Mouse (Mus musculus) midbrain, embryonic 16.5 days (tissue): ENCODE measurements around the gene Plpp3. TPM values are rescaled to one million over a fixed set of nuclear protein-coding genes. Genes with fewer than 3 reads are reported as not detected.

Experiments
- ATAC-seq: fragments of 200-750 bp; cut with Nextera tagmentation; 2 replicates; pipeline ENCODE4 v1.8.0; 2017; ENCODE audit warnings: moderate TSS enrichment
- H3K27ac ChIP-seq: fragments of 300-500 bp; sonication (generic); 2 replicates; pipeline ENCODE4 v1.5.1; 2014; ENCODE audit warnings: mild to moderate bottlenecking, low read length, mixed read lengths
- H3K27me3 ChIP-seq: fragments of 300-500 bp; sonication (generic); 2 replicates; pipeline ENCODE4 v1.6.1; 2014; ENCODE audit warnings: low read depth, low read length, mixed read lengths; ENCODE audit not compliant: control insufficient read depth, insufficient read depth
- H3K36me3 ChIP-seq: fragments of 300-500 bp; sonication (generic); 2 replicates; pipeline ENCODE4 v1.6.1; 2014; ENCODE audit warnings: mild to moderate bottlenecking, low read length, moderate library complexity, mixed read lengths; ENCODE audit not compliant: control insufficient read depth, insufficient read depth
- H3K4me1 ChIP-seq: fragments of 300-500 bp; sonication (generic); 2 replicates; pipeline ENCODE4 v1.6.1; 2014; ENCODE audit warnings: mild to moderate bottlenecking, low read length, mixed read lengths; ENCODE audit not compliant: control insufficient read depth, insufficient read depth
- H3K4me2 ChIP-seq: fragments of 300-500 bp; sonication (generic); 2 replicates; pipeline ENCODE4 v1.6.1; 2014; ENCODE audit warnings: mild to moderate bottlenecking, low read length, mixed read lengths
- H3K4me3 ChIP-seq: fragments of 300-500 bp; sonication (generic); 2 replicates; pipeline ENCODE4 v1.5.1; 2014; ENCODE audit warnings: low read depth, mild to moderate bottlenecking, low read length, moderate library complexity, mixed read lengths
- H3K9ac ChIP-seq: fragments of 300-500 bp; sonication (generic); 2 replicates; pipeline ENCODE4 v1.6.1; 2014; ENCODE audit warnings: low read depth, low read length, mixed read lengths
- H3K9me3 ChIP-seq: fragments of 300-500 bp; sonication (generic); replicated peaks from 2 replicates; pipeline ENCODE4 v1.6.1; 2014; ENCODE audit warnings: mild to moderate bottlenecking, low read length, mixed read lengths; ENCODE audit not compliant: control insufficient read depth, poor library complexity, severe bottlenecking
- WGBS: fragments of 180-500 bp; shearing (Covaris S2); extraction: QIAGEN DNeasy Blood & Tissue Kit; methylation state at CpG from one replicate; pipeline ENCODE4 v1.1.7; 2014; 5-methylcytosine and 5-hydroxymethylcytosine counted together
- polyA plus RNA-seq: library from polyadenylated mRNA; unstranded; fragments of >200 nt; fragmentation: Nextera tagmentation; extraction: Ambion mirVana; gene quantifications from 2 replicates; pipeline ENCODE4 v1.2.1, GENCODE M21; 2015

Gene Plpp3
- polyA plus RNA-seq, 1 experiment from 2014 or later, result 102 TPM

- ATAC-seq, result no peak
- WGBS, result 81% methylated on average over 3 of the region's 3 CpGs
These were observed 43.7 kb upstream of the Plpp3 start for GRCm38 (mm10) chr4:105113468-105113867.

GRCm38 (mm10) chr4:105121081-105121480, 36.1 kb upstream of the Plpp3 start:
- no peaks in the 10 kb centered on the region for H3K9me3 ChIP-seq
- no peak overlapping the region for H3K9ac ChIP-seq
- H3K27ac ChIP-seq, result no peak overlapping the region
- WGBS, result 53% methylated on average over 6 of the region's 6 CpGs
- no peaks in the 10 kb centered on the region for H3K27me3 ChIP-seq
- H3K36me3 ChIP-seq, result no peaks in the 10 kb centered on the region
- H3K4me3 ChIP-seq, result no peak overlapping the region
- H3K4me2 ChIP-seq, result no peak overlapping the region
- no peak for ATAC-seq
- no peaks in the 10 kb centered on the region for H3K4me1 ChIP-seq

More at GRCm38 (mm10) chr4:105113468-105113867, 43.7 kb upstream of the Plpp3 start:
- Histone ChIP-seq H3K36me3 (no peaks in the 10 kb centered on the region), H3K4me2 (no peak overlapping the region), H3K9ac (no peak overlapping the region), H3K27ac (no peak overlapping the region), H3K27me3 (no peaks in the 10 kb centered on the region), H3K4me1 (peaks cover 9% of the 10 kb centered on the region; the same call in 1 of the 2 replicates), H3K4me3 (no peak overlapping the region), H3K9me3 (no peaks in the 10 kb centered on the region)

- 43% methylated on average over 7 of the region's 8 CpGs for WGBS
- no peak overlapping the region for H3K27ac ChIP-seq
- no peak for ATAC-seq
- H3K36me3 ChIP-seq, result no peaks in the 10 kb centered on the region
- no peaks in the 10 kb centered on the region for H3K9me3 ChIP-seq
- H3K27me3 ChIP-seq, result no peaks in the 10 kb centered on the region
- H3K4me3 ChIP-seq, result no peak overlapping the region
- no peak overlapping the region for H3K4me2 ChIP-seq
- H3K9ac ChIP-seq, result no peak overlapping the region
- H3K4me1 ChIP-seq, result no peaks in the 10 kb centered on the region
These were observed 34.7 kb upstream of the Plpp3 start for GRCm38 (mm10) chr4:105122429-105122828.

- Histone ChIP-seq H3K9ac (no peak overlapping the region), H3K4me1 (no peaks in the 10 kb centered on the region), H3K36me3 (no peaks in the 10 kb centered on the region), H3K27ac (no peak overlapping the region), H3K27me3 (no peaks in the 10 kb centered on the region), H3K4me2 (no peak overlapping the region), H3K9me3 (no peaks in the 10 kb centered on the region), H3K4me3 (no peak overlapping the region)
- ATAC-seq, result no peak
- WGBS, result 74% methylated on average over 7 of the region's 7 CpGs
These were observed 27.9 kb upstream of the Plpp3 start for GRCm38 (mm10) chr4:105129212-105129611.

GRCm38 (mm10) chr4:105131756-105132314, 25.3 kb upstream of the Plpp3 start:
- no peak overlapping the region for H3K9ac ChIP-seq
- no peaks in the 10 kb centered on the region for H3K27me3 ChIP-seq
- H3K4me3 ChIP-seq, result no peak overlapping the region
- H3K9me3 ChIP-seq, result no peaks in the 10 kb centered on the region
- H3K27ac ChIP-seq, result no peak overlapping the region
- ATAC-seq, result no peak
- no peaks in the 10 kb centered on the region for H3K4me1 ChIP-seq
- H3K36me3 ChIP-seq, result no peaks in the 10 kb centered on the region
- H3K4me2 ChIP-seq, result no peak overlapping the region
- WGBS, result 73% methylated on average over 9 of the region's 9 CpGs

- no peaks in the 10 kb centered on the region for H3K27me3 ChIP-seq
- 88% methylated on average over 4 of the region's 4 CpGs for WGBS
- no peak overlapping the region for H3K27ac ChIP-seq
- H3K4me2 ChIP-seq, result no peak overlapping the region
- H3K4me1 ChIP-seq, result no peaks in the 10 kb centered on the region
- H3K4me3 ChIP-seq, result no peak overlapping the region
- ATAC-seq, result no peak
- H3K9ac ChIP-seq, result no peak overlapping the region
- no peaks in the 10 kb centered on the region for H3K9me3 ChIP-seq
- no peaks in the 10 kb centered on the region for H3K36me3 ChIP-seq
These were observed 23.6 kb upstream of the Plpp3 start for GRCm38 (mm10) chr4:105133350-105134050.

- no peak for ATAC-seq
- Histone ChIP-seq H3K9me3 (0 out of 2 replicates have a peak, but pooled peaks cover 2% of the 10 kb centered on the region), H3K36me3 (no peaks in the 10 kb centered on the region)
These were observed 7.7 kb upstream of the Plpp3 start for GRCm38 (mm10) chr4:105149492-105149891.

GRCm38 (mm10) chr4:105151911-105152690, 5.0 kb upstream of the Plpp3 start:
- H3K4me1 ChIP-seq, result peaks cover 2% of the 10 kb centered on the region; the same call in 1 of the 2 replicates
- H3K27ac ChIP-seq, result no peak overlapping the region
- no peaks in the 10 kb centered on the region for H3K27me3 ChIP-seq
- no peak overlapping the region for H3K4me2 ChIP-seq
- no peak overlapping the region for H3K4me3 ChIP-seq
- no peaks in the 10 kb centered on the region for H3K36me3 ChIP-seq
- no peaks in the 10 kb centered on the region for H3K9me3 ChIP-seq
- 41% methylated on average over 14 of the region's 14 CpGs for WGBS
- ATAC-seq, result no peak; the same call in 1 of the 2 replicates
- no peak overlapping the region for H3K9ac ChIP-seq

More at GRCm38 (mm10) chr4:105149492-105149891, 7.7 kb upstream of the Plpp3 start:
- Histone ChIP-seq H3K9ac (no peak overlapping the region), H3K27me3 (no peaks in the 10 kb centered on the region), H3K4me1 (peaks cover 2% of the 10 kb centered on the region; the same call in 1 of the 2 replicates), H3K4me3 (no peak overlapping the region), H3K27ac (no peak overlapping the region), H3K4me2 (no peak overlapping the region)
- WGBS, result 93% methylated on average over 7 of the region's 7 CpGs

GRCm38 (mm10) chr4:105153227-105153626, 3.9 kb upstream of the Plpp3 start:
- no peak for ATAC-seq
- Histone ChIP-seq H3K9ac (no peak overlapping the region), H3K4me1 (peaks cover 2% of the 10 kb centered on the region; the same call in 1 of the 2 replicates), H3K4me3 (no peak overlapping the region), H3K4me2 (no peak overlapping the region), H3K27me3 (no peaks in the 10 kb centered on the region), H3K36me3 (no peaks in the 10 kb centered on the region), H3K27ac (no peak overlapping the region), H3K9me3 (no peaks in the 10 kb centered on the region)
- WGBS, result 89% methylated on average over 3 of the region's 3 CpGs
